Mouse (Mus musculus) olfactory bulb, adult 2 months (tissue): ENCODE results near the gene Gm4869. TPM values are rescaled to one million over a fixed set of nuclear protein-coding genes. Genes with fewer than 3 reads are reported as not detected.
A peak's percentile ranks its signal among the peaks of the same experiment; 100 is the strongest.
"Not testable (repeated sequence)": the region's sequence is repeated elsewhere in the genome, so short reads cannot be mapped to it uniquely, and the experiment has no call there.

Experiments
- H3K27ac ChIP-seq: fragments of 200-500 bp; 2 replicates; pipeline ENCODE4 v1.5.1; 2012; ENCODE audit warnings: low read depth, low read length; ENCODE audit not compliant: insufficient read depth
- H3K4me1 ChIP-seq: fragments of 200-500 bp; 2 replicates; pipeline ENCODE4 v1.6.1; 2012; ENCODE audit warnings: low read length; ENCODE audit not compliant: control insufficient read depth, insufficient read depth
- H3K4me3 ChIP-seq: fragments of 200-500 bp; 2 replicates; pipeline ENCODE4 v1.5.1; 2012; ENCODE audit warnings: mild to moderate bottlenecking, low read depth, low read length, moderate library complexity; ENCODE audit not compliant: insufficient read depth
- CTCF ChIP-seq: fragments of 200-500 bp; IDR thresholded peaks from 2 replicates; pipeline ENCODE4 v1.5.1; 2012; ENCODE audit warnings: low read depth, mild to moderate bottlenecking, low read length, moderate library complexity; ENCODE audit not compliant: insufficient read depth
- POLR2A ChIP-seq: fragments of 200-500 bp; IDR thresholded peaks from 2 replicates; pipeline ENCODE4 v1.6.1; 2012; ENCODE audit warnings: mild to moderate bottlenecking, low read depth, low read length, moderate library complexity; ENCODE audit not compliant: insufficient read depth
- WGBS: fragments of 180-500 bp; shearing (Covaris S2); methylation state at CpG from one replicate; pipeline ENCODE4 v1.1.7; 2018; 5-methylcytosine and 5-hydroxymethylcytosine counted together
- polyA plus RNA-seq: library from polyadenylated mRNA; stranded (reverse); fragments of >200 nt; gene quantifications from 2 replicates; pipeline ENCODE4 v1.2.4, GENCODE M21; 2012; ENCODE audit warnings: low replicate concordance; ENCODE audit not compliant: missing spikeins, insufficient read depth, insufficient read length

Gm4869 gene
- polyA plus RNA-seq, 1 experiment, result not detected

DNA sequence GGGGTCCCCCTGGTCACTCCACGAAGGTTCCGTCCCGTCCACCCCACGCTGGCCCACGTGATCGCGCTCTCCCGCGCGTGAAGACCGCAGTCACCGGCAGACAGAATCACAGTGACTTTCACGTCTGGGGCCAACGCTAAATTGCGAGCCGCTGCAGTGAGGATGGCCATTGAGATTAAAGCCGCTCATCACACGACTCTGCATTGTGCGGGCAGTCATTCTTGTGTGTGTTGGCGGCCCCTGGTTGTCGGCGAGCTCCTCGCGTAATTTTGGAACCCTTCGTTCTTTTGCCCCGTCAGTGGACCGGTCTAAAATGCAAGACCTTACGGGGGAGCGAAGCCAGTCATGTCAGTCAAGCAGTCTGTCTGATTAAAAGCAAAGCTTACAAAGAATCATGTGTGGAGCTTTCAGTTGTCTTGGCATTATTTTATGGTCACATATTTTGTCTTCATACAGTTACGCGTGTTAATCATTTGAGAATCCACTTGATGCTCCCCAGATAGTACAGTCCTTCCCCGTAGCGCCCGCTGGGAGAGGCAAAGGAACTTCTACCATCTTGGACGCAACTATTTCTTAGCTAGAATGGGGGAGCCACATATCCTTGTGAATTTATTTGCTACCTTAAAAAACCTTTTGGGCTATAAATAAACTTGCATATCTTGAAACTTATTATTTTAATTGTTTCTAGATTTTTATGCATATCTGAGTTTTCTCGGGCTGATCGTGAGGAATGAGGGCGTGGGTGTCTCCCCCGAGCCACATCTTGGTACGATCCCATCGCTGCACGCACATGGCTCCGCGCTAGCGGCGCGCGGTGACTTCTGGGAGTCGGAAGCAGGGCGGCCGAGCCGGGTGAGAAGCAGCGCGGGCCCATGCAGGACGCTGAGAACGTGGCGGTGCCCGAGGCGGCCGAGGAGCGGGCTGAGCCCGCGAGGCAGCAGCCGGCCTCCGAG, 26.7 kb upstream of the Gm4869 start, which contains the start of gene Eif3b:
TSS of gene Eif3b (plus strand) at position 840 of the 953 bp plus-strand sequence.
- Histone ChIP-seq H3K27ac (peak within 1 kb of the TSS; percentile 97), H3K4me1 (peaks cover 14% of the 10 kb centered on the region), H3K4me3 (peak within 1 kb of the TSS; percentile 99)
- TF ChIP-seq POLR2A, result peak; percentile 82
- no peak for TF ChIP-seq CTCF
- WGBS, result under 1% methylated on average over 65 of the region's 65 CpGs

- Histone ChIP-seq H3K4me1 (peaks cover 14% of the 10 kb centered on the region), H3K4me3 (peak overlapping the region; percentile 99), H3K27ac (peak overlapping the region; percentile 97; the same call in 1 of the 2 replicates)
- under 1% methylated on average over 61 of the region's 62 CpGs for WGBS
- TF ChIP-seq POLR2A (no peak), CTCF (no peak)
Observed at GRCm38 (mm10) chr5:140419442-140420080, 25.9 kb upstream of the Gm4869 start.

DNA sequence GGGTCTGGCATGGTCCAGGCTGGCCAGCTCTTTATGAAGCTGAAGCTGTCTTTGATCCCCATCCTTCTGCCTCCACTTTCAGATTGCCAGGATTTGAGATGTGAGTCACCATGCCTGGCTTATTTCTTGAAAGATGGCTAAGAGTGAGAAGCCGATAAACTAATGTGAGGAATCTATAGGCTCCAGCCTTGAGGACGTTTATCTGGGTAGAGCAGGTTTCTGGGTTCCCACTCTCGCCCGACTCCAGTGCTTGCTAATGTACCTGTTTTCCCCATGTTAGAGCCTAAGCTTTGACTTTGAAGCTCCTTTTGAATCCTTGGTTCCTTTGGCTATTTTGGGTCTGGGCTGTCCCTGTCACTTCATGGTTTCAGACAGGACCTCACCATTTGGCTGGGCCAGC, 24.8 kb upstream of the Gm4869 start:
- Histone ChIP-seq H3K27ac (no peak overlapping the region), H3K4me3 (peak overlapping the region; percentile 5), H3K4me1 (peaks cover 14% of the 10 kb centered on the region)
- TF ChIP-seq POLR2A (no peak), CTCF (no peak)
- WGBS, result 54% methylated on average over 4 of the region's 4 CpGs

DNA sequence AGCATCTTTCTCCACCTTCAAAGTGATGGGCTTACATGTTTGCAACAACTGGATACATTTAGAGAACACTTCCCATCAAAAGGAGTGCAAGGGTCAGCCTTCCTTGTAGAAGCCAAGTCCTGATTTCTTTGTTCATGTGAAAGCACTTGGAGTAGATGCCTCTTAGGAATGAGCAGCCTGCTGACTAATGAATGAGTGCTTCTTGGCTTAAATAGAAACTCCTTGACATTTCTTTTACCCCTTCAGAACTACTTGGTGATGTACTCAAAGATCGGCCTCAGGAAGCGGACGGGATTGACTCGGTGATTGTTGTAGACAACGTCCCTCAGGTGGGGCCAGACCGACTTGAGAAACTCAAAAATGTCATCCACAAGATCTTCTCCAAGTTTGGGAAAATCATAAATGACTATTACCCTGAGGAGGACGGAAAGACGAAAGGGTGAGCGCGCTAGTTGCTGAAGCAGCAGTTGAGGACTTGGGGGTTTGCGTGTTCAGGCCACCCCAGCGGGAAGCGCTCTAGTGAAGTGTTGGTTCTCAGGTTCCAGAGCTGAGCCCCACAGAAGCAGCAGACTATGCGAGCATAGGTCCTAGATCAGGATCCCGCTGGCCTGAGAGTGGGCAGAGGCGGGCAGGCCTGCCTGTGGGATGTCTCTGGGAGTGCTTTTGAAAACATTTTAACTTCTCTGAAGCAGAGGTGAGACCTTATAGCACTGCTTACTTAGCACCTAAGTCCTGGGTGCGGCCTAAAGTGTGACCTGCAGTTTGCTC, 20.2 kb upstream of the Gm4869 start:
- 94% methylated on average over 17 of the region's 17 CpGs for WGBS
- H3K4me3 ChIP-seq, result no peak overlapping the region
- TF ChIP-seq CTCF (no peak), POLR2A (no peak)
- peaks cover 14% of the 10 kb centered on the region for H3K4me1 ChIP-seq
- no peak overlapping the region for H3K27ac ChIP-seq

- not testable (repeated sequence) for H3K4me3 ChIP-seq, H3K4me1 ChIP-seq, H3K27ac ChIP-seq
- no CpG with 5 or more reads among the region's 6 CpGs for WGBS
Observed at GRCm38 (mm10) chr5:140439117-140439516, 6.3 kb upstream of the Gm4869 start.

GRCm38 (mm10) chr5:140441406-140441805, 4.0 kb upstream of the Gm4869 start:
- Histone ChIP-seq H3K4me3 (no peak overlapping the region), H3K27ac (no peak overlapping the region), H3K4me1 (no peaks in the 10 kb centered on the region; the same call in 1 of the 2 replicates)
- WGBS, result 94% methylated on average over 3 of the region's 3 CpGs
- TF ChIP-seq POLR2A, result no peak
- TF ChIP-seq CTCF, result no peak

- WGBS, result 95% methylated on average over 4 of the region's 4 CpGs
- no peak overlapping the region for H3K27ac ChIP-seq
- TF ChIP-seq CTCF (no peak), POLR2A (no peak)
- H3K4me3 ChIP-seq, result no peak overlapping the region
- H3K4me1 ChIP-seq, result no peaks in the 10 kb centered on the region; the same call in 1 of the 2 replicates
Observed at GRCm38 (mm10) chr5:140444012-140444411, 1.4 kb upstream of the Gm4869 start.

DNA sequence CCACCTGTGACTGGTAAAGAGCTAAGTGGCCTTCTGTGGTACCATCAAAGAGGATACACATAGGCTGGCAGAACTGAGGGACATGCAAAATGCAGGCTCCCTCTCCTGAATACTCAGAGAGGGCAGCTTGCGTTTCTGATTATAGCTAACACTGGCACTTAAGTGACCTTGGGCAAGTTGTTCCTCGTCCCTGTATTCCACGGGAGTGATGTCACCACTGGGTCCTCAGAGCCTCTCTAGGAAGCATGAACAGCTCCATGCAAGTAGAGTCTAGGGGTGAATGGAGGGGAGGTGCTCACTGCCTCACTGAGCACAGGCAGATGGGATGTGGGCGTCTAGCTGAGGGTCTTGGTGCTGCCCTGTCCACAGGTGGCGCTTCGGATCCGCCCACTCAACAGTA, 609 bp downstream of the Gm4869 start:
- WGBS, result 68% methylated on average over 7 of the region's 7 CpGs
- no peak overlapping the region for H3K4me3 ChIP-seq
- TF ChIP-seq POLR2A (no peak), CTCF (no peak)

More for the DNA sequence above, 609 bp downstream of the Gm4869 start:
- no peak overlapping the region for H3K27ac ChIP-seq
- H3K4me1 ChIP-seq, result no peaks in the 10 kb centered on the region; the same call in 1 of the 2 replicates
